Mouse (Mus musculus): ENCODE measurements around the gene Nol6.
"Not testable (repeated sequence)": the region's sequence is repeated elsewhere in the genome, so short reads cannot be mapped to it uniquely, and the experiment has no call there.

The Nol6 gene

GRCm38 (mm10) chr4:41116817-41117216 lies 7.4 kb downstream of the Nol6 start:
- no peak for DNase-seq

- DNase-seq: no peak
These were observed 8.5 kb downstream of the Nol6 start for GRCm38 (mm10) chr4:41115793-41116192.

GRCm38 (mm10) chr4:41115074-41115473 lies 9.2 kb downstream of the Nol6 start:
- DNase-seq: no peak

- no peak for DNase-seq
These were observed 9.7 kb downstream of the Nol6 start for GRCm38 (mm10) chr4:41114358-41115070.

- no peak for DNase-seq
These were observed 15.4 kb downstream of the Nol6 start for GRCm38 (mm10) chr4:41108717-41109425.

GRCm38 (mm10) chr4:41107440-41107839 lies 16.8 kb downstream of the Nol6 start:
- no peak for DNase-seq

GRCm38 (mm10) chr4:41102901-41103300 lies 21.4 kb downstream of the Nol6 start:
- DNase-seq: no peak

- no peak for DNase-seq
These were observed 23.3 kb downstream of the Nol6 start for GRCm38 (mm10) chr4:41100986-41101385.

GRCm38 (mm10) chr4:41098577-41098951 lies 25.7 kb downstream of the Nol6 start:
- no peak for DNase-seq

GRCm38 (mm10) chr4:41097871-41098576 lies 26.2 kb downstream of the Nol6 start, which contains the start of gene Aqp3:
Gene Aqp3 (minus strand): TSS chr4:41098183.
- no peak for DNase-seq

GRCm38 (mm10) chr4:41097381-41097780 lies 26.9 kb downstream of the Nol6 start:
- DNase-seq: no peak

GRCm38 (mm10) chr4:41096794-41097193 lies 27.5 kb downstream of the Nol6 start:
- DNase-seq: no peak

GRCm38 (mm10) chr4:41096169-41096568 lies 28.1 kb downstream of the Nol6 start:
- DNase-seq: no peak

GRCm38 (mm10) chr4:41094361-41094760 lies 29.9 kb downstream of the Nol6 start:
- no peak for DNase-seq

GRCm38 (mm10) chr4:41092958-41093357 lies 31.3 kb downstream of the Nol6 start:
- DNase-seq: no peak

- DNase-seq: no peak
These were observed 32.9 kb downstream of the Nol6 start for GRCm38 (mm10) chr4:41091391-41091790.

- DNase-seq: no peak
These were observed 34.5 kb downstream of the Nol6 start for GRCm38 (mm10) chr4:41089705-41090104.

- DNase-seq: no peak
These were observed 35.1 kb downstream of the Nol6 start for GRCm38 (mm10) chr4:41089189-41089588.

GRCm38 (mm10) chr4:41087459-41088298 lies 36.6 kb downstream of the Nol6 start:
- no peak for DNase-seq

- no peak for DNase-seq
These were observed 37.3 kb downstream of the Nol6 start for GRCm38 (mm10) chr4:41086947-41087346.

GRCm38 (mm10) chr4:41084819-41085218 lies 39.4 kb downstream of the Nol6 start:
- no peak for DNase-seq

GRCm38 (mm10) chr4:41082803-41083202 lies 41.5 kb downstream of the Nol6 start:
- not testable (repeated sequence) for DNase-seq

GRCm38 (mm10) chr4:41081733-41082132 lies 42.5 kb downstream of the Nol6 start:
- DNase-seq: no peak
